Mouse (Mus musculus): ENCODE data around the gene Nudt22.

DNA sequence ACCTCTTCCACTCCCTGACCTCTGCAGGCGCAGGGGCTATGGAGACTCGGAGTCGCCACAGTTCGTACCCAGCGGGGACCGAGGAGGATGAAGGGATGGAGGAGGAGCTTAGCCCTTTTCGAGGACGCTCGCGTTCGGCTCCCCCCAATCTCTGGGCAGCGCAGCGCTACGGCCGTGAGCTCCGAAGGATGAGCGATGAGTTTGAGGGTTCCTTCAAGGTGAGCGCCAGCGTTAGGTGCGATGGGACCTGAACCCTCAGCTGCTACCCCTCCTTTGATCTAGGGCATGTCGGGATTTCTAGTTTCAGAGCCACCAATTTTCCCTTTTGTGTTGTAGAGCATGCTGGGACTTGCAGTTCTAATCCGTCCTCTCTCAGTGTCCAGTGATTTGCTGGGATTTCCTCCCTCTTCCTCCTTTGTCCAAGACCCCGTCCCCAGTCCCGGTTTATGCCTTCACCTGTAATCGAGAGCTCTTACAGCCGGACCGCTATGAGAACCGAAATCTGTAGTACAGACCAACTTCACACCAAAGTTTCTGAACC is 45.2 kb downstream of the Nudt22 start:
- TF ChIP-seq POLR2A (IDR thresholded peaks at IDR 0.05; ENCODE audit: low read depth, low read length) (peak; percentile 73), CTCF (conservative IDR thresholded peaks at IDR 0.05; ENCODE audit: insufficient read depth, insufficient read length, low read depth, low read length) (0 out of 2 replicates have a peak, but pooled peaks have one; percentile 1)
